Mouse (Mus musculus) 416B (cell line): ENCODE measurements around the gene Nedd1.

ENCODE experiments used
- DNase-seq: peaks from one replicate; pipeline ENCODE4 v3.0.0; 2011; ENCODE audit warnings: low read depth

The Nedd1 gene

GRCm38 (mm10) chr10:92721771-92722619 lies at the start of gene Nedd1:
Gene Nedd1 (minus strand): TSS chr10:92722420.
- peak; percentile 93 for DNase-seq

GRCm38 (mm10) chr10:92754359-92754758 lies 32.1 kb upstream of the Nedd1 start:
- no peak for DNase-seq

- no peak for DNase-seq
Measured at GRCm38 (mm10) chr10:92730339-92730738, 8.1 kb upstream of the Nedd1 start.

GRCm38 (mm10) chr10:92728723-92729122 lies 6.5 kb upstream of the Nedd1 start:
- no peak for DNase-seq

GRCm38 (mm10) chr10:92722620-92722988 lies 384 bp upstream of the Nedd1 start:
- no peak for DNase-seq

- DNase-seq: no peak
Measured at GRCm38 (mm10) chr10:92699032-92699431, 23.2 kb downstream of the Nedd1 start.

GRCm38 (mm10) chr10:92675056-92675455 lies 47.2 kb downstream of the Nedd1 start:
- no peak for DNase-seq

- DNase-seq: no peak
Measured at GRCm38 (mm10) chr10:92671906-92672305, 50.3 kb downstream of the Nedd1 start.

GRCm38 (mm10) chr10:92665287-92665686 lies 56.9 kb downstream of the Nedd1 start:
- peak; percentile 37 for DNase-seq

- DNase-seq: no peak
Measured at GRCm38 (mm10) chr10:92653266-92653665, 69.0 kb downstream of the Nedd1 start.

GRCm38 (mm10) chr10:92652399-92652920 lies 69.8 kb downstream of the Nedd1 start:
- DNase-seq: peak; percentile 4

GRCm38 (mm10) chr10:92651266-92651665 lies 71.0 kb downstream of the Nedd1 start:
- no peak for DNase-seq

GRCm38 (mm10) chr10:92649096-92649495 lies 73.1 kb downstream of the Nedd1 start:
- DNase-seq: no peak

- DNase-seq: no peak
Measured at GRCm38 (mm10) chr10:92647691-92648090, 74.5 kb downstream of the Nedd1 start.

- DNase-seq: no peak
Measured at GRCm38 (mm10) chr10:92643995-92644394, 78.2 kb downstream of the Nedd1 start.

GRCm38 (mm10) chr10:92641032-92641431 lies 81.2 kb downstream of the Nedd1 start:
- DNase-seq: peak; percentile 3
